Mouse (Mus musculus): ENCODE results near the gene Tmem183a. TPM values are rescaled to one million over a fixed set of nuclear protein-coding genes. Genes with fewer than 3 reads are reported as not detected.

Tmem183a gene
- polyA plus RNA-seq, 1 experiment from 2014 or later, result 51.6 TPM

Other genes starting within 250 kb of the Tmem183a start
- 16.1 and 19.9 TPM in 2 replicates for gene Chil1, start 179.8 kb downstream of the Tmem183a start, polyA plus RNA-seq (2015; fragmentation: Nextera tagmentation; extraction: Ambion mirVana)
- gene Mybph, start 168.5 kb downstream of the Tmem183a start, polyA plus RNA-seq (2015; fragmentation: Nextera tagmentation; extraction: Ambion mirVana), result 0.55 and 1.7 TPM in 2 replicates
- 2.3 and 3.6 TPM in 2 replicates for gene Adora1, start 126.5 kb downstream of the Tmem183a start, polyA plus RNA-seq (2015; fragmentation: Nextera tagmentation; extraction: Ambion mirVana)
- 2.4 and 4.4 TPM in 2 replicates for gene Myog, start 72.0 kb downstream of the Tmem183a start, polyA plus RNA-seq (2015; fragmentation: Nextera tagmentation; extraction: Ambion mirVana)
- 1.7 and 2.0 TPM in 2 replicates for gene Ppfia4, start 29.1 kb downstream of the Tmem183a start, polyA plus RNA-seq (2015; fragmentation: Nextera tagmentation; extraction: Ambion mirVana)
- not detected in 2 replicates for gene 4933406M09Rik, start 24.0 kb upstream of the Tmem183a start, polyA plus RNA-seq (2015; fragmentation: Nextera tagmentation; extraction: Ambion mirVana)
- gene Cyb5r1, start 43.6 kb upstream of the Tmem183a start, polyA plus RNA-seq (2015; fragmentation: Nextera tagmentation; extraction: Ambion mirVana), result 18.3 and 19.2 TPM in 2 replicates
- gene Adipor1, start 53.4 kb upstream of the Tmem183a start, polyA plus RNA-seq (2015; fragmentation: Nextera tagmentation; extraction: Ambion mirVana), result 163 and 174 TPM in 2 replicates
- 33.5 and 34.9 TPM in 2 replicates for gene Klhl12, start 93.6 kb upstream of the Tmem183a start, polyA plus RNA-seq (2015; fragmentation: Nextera tagmentation; extraction: Ambion mirVana)
- 15.0 and 15.8 TPM in 2 replicates for gene Rabif, start 132.7 kb upstream of the Tmem183a start, polyA plus RNA-seq (2015; fragmentation: Nextera tagmentation; extraction: Ambion mirVana)
- gene Mgat4e, start 187.7 kb upstream of the Tmem183a start, polyA plus RNA-seq (2015; fragmentation: Nextera tagmentation; extraction: Ambion mirVana), result not detected in 2 replicates
- gene Kdm5b, start 198.2 kb upstream of the Tmem183a start, polyA plus RNA-seq (2015; fragmentation: Nextera tagmentation; extraction: Ambion mirVana), result 5.5 and 5.6 TPM in 2 replicates